8 mouse cellular contexts compared by ENCODE assay signal in genomic region chr10:80987709-80988441, GRCm38 (mm10). TPM values are rescaled to one million over a fixed set of nuclear protein-coding genes. Genes with fewer than 3 reads are reported as not detected.
DNase-seq lines count a peak whose midpoint lies in the region; ATAC-seq and TF ChIP-seq lines count a peak whose summit lies in the region.

No protein-coding gene starts in this region.

- H3K27me3 ChIP-seq in intestine, embryonic 14.5 days (replicated peaks; ENCODE audit: control insufficient read depth, insufficient read depth, low read length), result peaks cover 27% of the 10 kb centered on the region
- H3K27me3 ChIP-seq in midbrain, postnatal 0 days (ENCODE audit: insufficient read depth, low read length), result peaks cover 22% of the 10 kb centered on the region

- WGBS in intestine, embryonic 14.5 days, result 11% methylated on average over 10 of the region's 10 CpGs
- 13% methylated on average over 10 of the region's 10 CpGs for WGBS in midbrain, postnatal 0 days

- peak; percentile 92 for TF ChIP-seq CTCF in midbrain, postnatal 0 days (IDR thresholded peaks at IDR 0.05)

- peaks cover 8% of the 10 kb centered on the region; the same call in 1 of the 2 replicates for H3K4me1 ChIP-seq in intestine, embryonic 14.5 days (replicated peaks; ENCODE audit: control insufficient read depth, insufficient read depth, low read length)
- H3K4me1 ChIP-seq in midbrain, postnatal 0 days (ENCODE audit: insufficient read depth, low read length), result peaks cover 6% of the 10 kb centered on the region; the same call in 1 of the 2 replicates

- no peaks in the 10 kb centered on the region for H3K9me3 ChIP-seq in intestine, embryonic 14.5 days (ENCODE audit: control insufficient read depth, low read length)
- no peaks in the 10 kb centered on the region for H3K9me3 ChIP-seq in midbrain, postnatal 0 days (ENCODE audit: low read length)

- ATAC-seq in intestine, embryonic 14.5 days (replicated peaks; ENCODE audit: low FRiP score, low TSS enrichment, low read depth), result peak; percentile 82
- peak; percentile 67; the same call in 1 of the 2 replicates for ATAC-seq in midbrain, postnatal 0 days (ENCODE audit: low FRiP score)

- no peak overlapping the region for H3K4me2 ChIP-seq in intestine, embryonic 14.5 days (ENCODE audit: low read length)
- H3K4me2 ChIP-seq in midbrain, postnatal 0 days (ENCODE audit: low read depth, low read length, poor library complexity, severe bottlenecking), result no peak overlapping the region

- peak; percentile 70 for DNase-seq in right cerebral cortex, adult 18-20 months
- no peak for DNase-seq in right cerebral cortex, postnatal 36 days (ENCODE audit: low spot score in 2 of 2)
- DNase-seq in embryo, embryonic 10 days (ENCODE audit: low spot score), result peak; percentile 95
- DNase-seq in gastrocnemius, postnatal 4 days (ENCODE audit: low spot score in 2 of 2), result peak; percentile 82 to 90
- peak; percentile 93 for DNase-seq in intestine, embryonic 14.5 days (ENCODE audit: low spot score)
- peak; percentile 80 for DNase-seq in liver
- peak; percentile 81 for DNase-seq in midbrain, postnatal 0 days (ENCODE audit: low spot score)
- DNase-seq in spleen, postnatal 36 days (ENCODE audit: low spot score in 2 of 2), result peak; percentile 67 to 72

- no peak overlapping the region for H3K9ac ChIP-seq in intestine, embryonic 14.5 days (ENCODE audit: low read length)
- no peak overlapping the region for H3K9ac ChIP-seq in midbrain, postnatal 0 days (replicated peaks; ENCODE audit: low read length, poor library complexity, severe bottlenecking)

- H3K4me3 ChIP-seq in intestine, embryonic 14.5 days (ENCODE audit: low read depth, low read length), result no peak overlapping the region
- H3K4me3 ChIP-seq in midbrain, postnatal 0 days (ENCODE audit: low read depth, low read length), result no peak overlapping the region

- H3K27ac ChIP-seq in intestine, embryonic 14.5 days (ENCODE audit: low read depth), result peak overlapping the region; percentile 22; the same call in 1 of the 2 replicates
- H3K27ac ChIP-seq in midbrain, postnatal 0 days (ENCODE audit: low read depth, low read length), result no peak overlapping the region

- H3K36me3 ChIP-seq in intestine, embryonic 14.5 days (ENCODE audit: control insufficient read depth, insufficient read depth, low read length), result no peaks in the 10 kb centered on the region
- no peaks in the 10 kb centered on the region for H3K36me3 ChIP-seq in midbrain, postnatal 0 days (ENCODE audit: insufficient read depth, low read length)

RNA-seq across cellular contexts. Expression of gene Gng7, which starts 26.9 kb away (rescaled TPM):
- total RNA-seq in gastrocnemius, postnatal 4 days (2021), result 1 to 10 TPM; 1.9 to 2.0 TPM
- polyA plus RNA-seq in intestine, embryonic 14.5 days (2014; fragmentation: Nextera tagmentation; extraction: Ambion mirVana), result 4.7 and 4.8 TPM in 2 replicates
- total RNA-seq in midbrain, postnatal 0 days (2014; rRNA removed), result 27.6 and 40.7 TPM in 2 replicates
- 29.5 and 29.9 TPM in 2 replicates for polyA plus RNA-seq in midbrain, postnatal 0 days (2015; fragmentation: Nextera tagmentation; extraction: Ambion mirVana)

RNA-seq across cellular contexts. Expression of gene Diras1, which starts 37.6 kb away (rescaled TPM):
- total RNA-seq in gastrocnemius, postnatal 4 days (2021), result under 1 TPM in 1 of 2 experiments, not detected in 1; 0.10 TPM
- 0.65 and 1.0 TPM in 2 replicates for polyA plus RNA-seq in intestine, embryonic 14.5 days (2014; fragmentation: Nextera tagmentation; extraction: Ambion mirVana)
- 104 and 119 TPM in 2 replicates for total RNA-seq in midbrain, postnatal 0 days (2014; rRNA removed)
- polyA plus RNA-seq in midbrain, postnatal 0 days (2015; fragmentation: Nextera tagmentation; extraction: Ambion mirVana), result 95.2 and 98.3 TPM in 2 replicates

RNA-seq across cellular contexts. Expression of gene Slc39a3, which starts 49.4 kb away (rescaled TPM):
- total RNA-seq in gastrocnemius, postnatal 4 days (2021), result 10 to 100 TPM; 11.2 to 11.9 TPM
- polyA plus RNA-seq in intestine, embryonic 14.5 days (2014; fragmentation: Nextera tagmentation; extraction: Ambion mirVana), result 13.1 and 13.7 TPM in 2 replicates
- 115 and 122 TPM in 2 replicates for total RNA-seq in midbrain, postnatal 0 days (2014; rRNA removed)
- 50.2 and 54.7 TPM in 2 replicates for polyA plus RNA-seq in midbrain, postnatal 0 days (2015; fragmentation: Nextera tagmentation; extraction: Ambion mirVana)

RNA-seq across cellular contexts. Expression of gene Gadd45b, which starts 58.0 kb away (rescaled TPM):
- 10 to 100 TPM; 13.5 to 16.3 TPM for total RNA-seq in gastrocnemius, postnatal 4 days (2021)
- 18.2 and 21.2 TPM in 2 replicates for polyA plus RNA-seq in intestine, embryonic 14.5 days (2014; fragmentation: Nextera tagmentation; extraction: Ambion mirVana)
- total RNA-seq in midbrain, postnatal 0 days (2014; rRNA removed), result 3.5 and 7.3 TPM in 2 replicates
- 5.0 and 6.4 TPM in 2 replicates for polyA plus RNA-seq in midbrain, postnatal 0 days (2015; fragmentation: Nextera tagmentation; extraction: Ambion mirVana)

Comparison
In these comparisons a context has a peak if more than half of its experiments do, and no peak if none do; other contexts are left out.
1. DNase-seq: peak in right cerebral cortex, adult 18-20 months (single experiment), embryo, embryonic 10 days (single experiment), gastrocnemius, postnatal 4 days (2 of 2), intestine, embryonic 14.5 days (single experiment), liver (single experiment), midbrain, postnatal 0 days (single experiment) and spleen, postnatal 36 days (2 of 2); none in right cerebral cortex, postnatal 36 days (0 of 2).
2. RNA of gene Diras1, which starts 37.6 kb away (total RNA-seq): 104 to 119 TPM in midbrain, postnatal 0 days; 0.10 TPM in gastrocnemius, postnatal 4 days; every median in the first group is over 10 times any median in the second.